Mouse (Mus musculus) thymus, adult 2 months (tissue): ENCODE data around the gene P3h1.

Experiments used
- CTCF ChIP-seq: fragments of 200-500 bp; IDR thresholded peaks from 2 replicates; pipeline ENCODE4 v1.5.1; 2012; ENCODE audit warnings: mild to moderate bottlenecking, control low read depth, low read length, moderate library complexity, borderline replicate concordance; ENCODE audit not compliant: control insufficient read depth, poor library complexity, insufficient read depth; ENCODE audit errors: extremely low read depth
- POLR2A ChIP-seq: fragments of 200-500 bp; IDR thresholded peaks from 2 replicates; pipeline ENCODE4 v1.6.1; 2012; ENCODE audit warnings: mild to moderate bottlenecking, low read length, control low read depth, moderate library complexity; ENCODE audit not compliant: control insufficient read depth, poor library complexity, insufficient read depth; ENCODE audit errors: extremely low read depth

GRCm38 (mm10) chr4:119216667-119217066 lies 16.0 kb upstream of the P3h1 start:
- TF ChIP-seq CTCF: no peak
- TF ChIP-seq POLR2A: no peak
